Mouse (Mus musculus): ENCODE data around the gene Clasp1. TPM values are rescaled to one million over a fixed set of nuclear protein-coding genes. Genes with fewer than 3 reads are reported as not detected.

Gene Clasp1
- polyA plus RNA-seq, 1 experiment = 55.3 TPM

DNA sequence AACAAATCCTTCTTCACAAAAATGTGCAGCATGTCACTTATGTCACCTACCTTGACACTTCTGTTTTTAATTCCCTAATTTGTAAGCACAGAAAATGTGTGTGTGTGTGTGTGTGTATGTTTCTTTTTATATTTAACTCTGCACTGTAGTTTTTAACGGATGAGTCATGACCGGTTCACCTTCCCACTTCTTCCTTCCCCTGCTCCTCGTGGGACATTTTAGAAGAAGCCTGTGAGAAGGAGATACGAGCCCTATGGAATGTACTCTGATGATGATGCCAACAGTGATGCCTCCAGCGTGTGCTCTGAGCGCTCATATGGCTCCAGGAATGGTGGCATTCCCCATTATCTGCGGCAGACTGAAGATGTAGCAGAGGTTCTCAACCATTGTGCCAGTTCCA is 154.0 kb downstream of the Clasp1 start:
- TF ChIP-seq CTCF (IDR thresholded peaks at IDR 0.05; ENCODE audit: extremely low read depth, insufficient read depth, low read length) = no peak
- TF ChIP-seq POLR2A (IDR thresholded peaks at IDR 0.05; ENCODE audit: extremely low read depth, insufficient read depth, low read length) = no peak
- H3K4me1 ChIP-seq (ENCODE audit: control insufficient read depth, insufficient read depth, low read length) = no peaks in the 10 kb centered on the region; the same call in 1 of the 2 replicates
- no peak overlapping the region for H3K4me3 ChIP-seq (ENCODE audit: insufficient read depth, low read length)
- H3K27ac ChIP-seq (ENCODE audit: insufficient read depth, low read length) = no peak overlapping the region

GRCm38 (mm10) chr1:118548769-118549168 is 159.9 kb downstream of the Clasp1 start:
- Histone ChIP-seq H3K4me3 (ENCODE audit: insufficient read depth, low read length) (no peak overlapping the region), H3K27ac (ENCODE audit: insufficient read depth, low read length) (no peak overlapping the region), H3K4me1 (ENCODE audit: control insufficient read depth, insufficient read depth, low read length) (peaks cover 3% of the 10 kb centered on the region)
- TF ChIP-seq POLR2A (IDR thresholded peaks at IDR 0.05; ENCODE audit: extremely low read depth, insufficient read depth, low read length) (no peak), CTCF (IDR thresholded peaks at IDR 0.05; ENCODE audit: extremely low read depth, insufficient read depth, low read length) (no peak)

DNA sequence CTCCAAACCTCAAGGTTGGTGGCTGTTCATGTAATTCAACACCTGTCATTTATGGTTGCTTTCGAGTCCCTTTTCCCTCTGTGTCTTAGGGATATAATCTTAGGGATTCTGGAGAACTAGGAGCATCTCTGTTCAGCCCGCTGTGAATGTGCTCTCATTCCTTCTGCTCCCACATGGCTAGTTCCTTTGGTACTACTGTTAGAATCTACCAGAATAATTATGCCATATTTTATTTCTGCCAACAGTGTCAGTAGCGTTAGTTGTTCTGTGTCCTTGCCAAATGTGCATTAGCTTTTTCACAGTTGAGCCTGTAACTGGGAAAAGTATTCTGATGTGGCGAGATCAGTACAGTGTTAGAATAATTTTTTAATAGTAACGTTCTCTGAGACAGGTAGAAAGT is 162.3 kb downstream of the Clasp1 start:
- H3K4me1 ChIP-seq (ENCODE audit: control insufficient read depth, insufficient read depth, low read length) = peaks cover 3% of the 10 kb centered on the region
- H3K4me3 ChIP-seq (ENCODE audit: insufficient read depth, low read length) = no peak overlapping the region
- TF ChIP-seq POLR2A (IDR thresholded peaks at IDR 0.05; ENCODE audit: extremely low read depth, insufficient read depth, low read length) = no peak
- no peak for TF ChIP-seq CTCF (IDR thresholded peaks at IDR 0.05; ENCODE audit: extremely low read depth, insufficient read depth, low read length)
- no peak overlapping the region for H3K27ac ChIP-seq (ENCODE audit: insufficient read depth, low read length)

GRCm38 (mm10) chr1:118552071-118552470 is 163.2 kb downstream of the Clasp1 start:
- peaks cover 3% of the 10 kb centered on the region for H3K4me1 ChIP-seq (ENCODE audit: control insufficient read depth, insufficient read depth, low read length)
- TF ChIP-seq CTCF (IDR thresholded peaks at IDR 0.05; ENCODE audit: extremely low read depth, insufficient read depth, low read length) (no peak), POLR2A (IDR thresholded peaks at IDR 0.05; ENCODE audit: extremely low read depth, insufficient read depth, low read length) (no peak)
- H3K27ac ChIP-seq (ENCODE audit: insufficient read depth, low read length) = no peak overlapping the region
- H3K4me3 ChIP-seq (ENCODE audit: insufficient read depth, low read length) = no peak overlapping the region

GRCm38 (mm10) chr1:118553045-118553444 is 164.2 kb downstream of the Clasp1 start:
- H3K4me1 ChIP-seq (ENCODE audit: control insufficient read depth, insufficient read depth, low read length) = peaks cover 3% of the 10 kb centered on the region
- no peak overlapping the region for H3K4me3 ChIP-seq (ENCODE audit: insufficient read depth, low read length)
- H3K27ac ChIP-seq (ENCODE audit: insufficient read depth, low read length) = no peak overlapping the region
- TF ChIP-seq POLR2A (IDR thresholded peaks at IDR 0.05; ENCODE audit: extremely low read depth, insufficient read depth, low read length) (no peak), CTCF (IDR thresholded peaks at IDR 0.05; ENCODE audit: extremely low read depth, insufficient read depth, low read length) (no peak)

- no peak overlapping the region for H3K27ac ChIP-seq (ENCODE audit: insufficient read depth, low read length)
- H3K4me3 ChIP-seq (ENCODE audit: insufficient read depth, low read length) = no peak overlapping the region
- TF ChIP-seq CTCF (IDR thresholded peaks at IDR 0.05; ENCODE audit: extremely low read depth, insufficient read depth, low read length) = no peak
- no peak for TF ChIP-seq POLR2A (IDR thresholded peaks at IDR 0.05; ENCODE audit: extremely low read depth, insufficient read depth, low read length)
- H3K4me1 ChIP-seq (ENCODE audit: control insufficient read depth, insufficient read depth, low read length) = peaks cover 2% of the 10 kb centered on the region
These were observed 164.6 kb downstream of the Clasp1 start for GRCm38 (mm10) chr1:118553451-118553850.

GRCm38 (mm10) chr1:118554961-118555360 is 166.1 kb downstream of the Clasp1 start:
- Histone ChIP-seq H3K27ac (ENCODE audit: insufficient read depth, low read length) (no peak overlapping the region), H3K4me1 (ENCODE audit: control insufficient read depth, insufficient read depth, low read length) (no peaks in the 10 kb centered on the region), H3K4me3 (ENCODE audit: insufficient read depth, low read length) (no peak overlapping the region)
- no peak for TF ChIP-seq CTCF (IDR thresholded peaks at IDR 0.05; ENCODE audit: extremely low read depth, insufficient read depth, low read length)
- TF ChIP-seq POLR2A (IDR thresholded peaks at IDR 0.05; ENCODE audit: extremely low read depth, insufficient read depth, low read length) = no peak

GRCm38 (mm10) chr1:118559716-118560115 is 170.9 kb downstream of the Clasp1 start:
- H3K4me1 ChIP-seq (ENCODE audit: control insufficient read depth, insufficient read depth, low read length) = no peaks in the 10 kb centered on the region
- H3K27ac ChIP-seq (ENCODE audit: insufficient read depth, low read length) = no peak overlapping the region
- no peak for TF ChIP-seq POLR2A (IDR thresholded peaks at IDR 0.05; ENCODE audit: extremely low read depth, insufficient read depth, low read length)
- TF ChIP-seq CTCF (IDR thresholded peaks at IDR 0.05; ENCODE audit: extremely low read depth, insufficient read depth, low read length) = no peak
- H3K4me3 ChIP-seq (ENCODE audit: insufficient read depth, low read length) = no peak overlapping the region

- no peaks in the 10 kb centered on the region for H3K4me1 ChIP-seq (ENCODE audit: control insufficient read depth, insufficient read depth, low read length)
- TF ChIP-seq CTCF (IDR thresholded peaks at IDR 0.05; ENCODE audit: extremely low read depth, insufficient read depth, low read length) = no peak
- no peak for TF ChIP-seq POLR2A (IDR thresholded peaks at IDR 0.05; ENCODE audit: extremely low read depth, insufficient read depth, low read length)
- no peak overlapping the region for H3K4me3 ChIP-seq (ENCODE audit: insufficient read depth, low read length)
- H3K27ac ChIP-seq (ENCODE audit: insufficient read depth, low read length) = no peak overlapping the region
These were observed 175.7 kb downstream of the Clasp1 start for GRCm38 (mm10) chr1:118564561-118564960.

GRCm38 (mm10) chr1:118567659-118568058 is 178.8 kb downstream of the Clasp1 start:
- Histone ChIP-seq H3K27ac (ENCODE audit: insufficient read depth, low read length) (no peak overlapping the region), H3K4me3 (ENCODE audit: insufficient read depth, low read length) (no peak overlapping the region), H3K4me1 (ENCODE audit: control insufficient read depth, insufficient read depth, low read length) (no peaks in the 10 kb centered on the region)
- TF ChIP-seq POLR2A (IDR thresholded peaks at IDR 0.05; ENCODE audit: extremely low read depth, insufficient read depth, low read length) (no peak), CTCF (IDR thresholded peaks at IDR 0.05; ENCODE audit: extremely low read depth, insufficient read depth, low read length) (no peak)

All from cortical plate, adult 2 months (tissue).